Mouse (Mus musculus) spleen, adult 2 months (tissue): Measurements from ENCODE around the gene Gdpd5. TPM values are rescaled to one million over a fixed set of nuclear protein-coding genes. Genes with fewer than 3 reads are reported as not detected.
"Not testable (repeated sequence)": the region's sequence is repeated elsewhere in the genome, so short reads cannot be mapped to it uniquely, and the experiment has no call there.

Source experiments
- DNase-seq, 2 experiments: peaks; one replicate each; pipeline versions ENCODE4 v3.0.0 to v3.0.0-alpha.2; 2012 to 2021; ENCODE audit warnings: low spot score in 2 of 2, low read depth in 1 of 2
- H3K27ac ChIP-seq: fragments of 200-500 bp; 2 replicates; pipeline ENCODE4 v1.5.1; 2012; ENCODE audit warnings: low read length, inconsistent platforms; ENCODE audit not compliant: insufficient read depth
- H3K27me3 ChIP-seq: fragments of 200-500 bp; 2 replicates; pipeline ENCODE4 v1.6.1; 2012; ENCODE audit warnings: mild to moderate bottlenecking, moderate library complexity, low read length, inconsistent platforms; ENCODE audit not compliant: control insufficient read depth, insufficient read depth
- H3K36me3 ChIP-seq: fragments of 200-500 bp; 2 replicates; pipeline ENCODE4 v1.6.1; 2012; ENCODE audit warnings: mild to moderate bottlenecking, low read length, inconsistent platforms; ENCODE audit not compliant: control insufficient read depth, insufficient read depth
- H3K4me1 ChIP-seq: fragments of 200-500 bp; 2 replicates; pipeline ENCODE4 v1.6.1; 2011; ENCODE audit warnings: inconsistent platforms; ENCODE audit not compliant: control insufficient read depth, insufficient read depth, insufficient read length
- H3K4me3 ChIP-seq: fragments of 200-500 bp; 2 replicates; pipeline ENCODE4 v1.5.1; 2011; ENCODE audit warnings: mild to moderate bottlenecking, inconsistent platforms; ENCODE audit not compliant: insufficient read depth, insufficient read length; ENCODE audit errors: extremely low read depth
- CTCF ChIP-seq: fragments of 200-500 bp; IDR thresholded peaks from 2 replicates; pipeline ENCODE4 v1.5.1; 2011; ENCODE audit warnings: mild to moderate bottlenecking, inconsistent platforms; ENCODE audit not compliant: insufficient read depth, insufficient read length, insufficient replicate concordance; ENCODE audit errors: extremely low read depth
- POLR2A ChIP-seq: fragments of 200-500 bp; IDR thresholded peaks from 2 replicates; pipeline ENCODE4 v1.6.1; 2011; ENCODE audit warnings: low read depth, low read length, inconsistent platforms
- WGBS: fragments of 180-500 bp; shearing (Covaris S2); methylation state at CpG from one replicate; pipeline ENCODE4 v1.1.7; 2018; 5-methylcytosine and 5-hydroxymethylcytosine counted together
- polyA plus RNA-seq: library from polyadenylated mRNA; depleted of rRNA; stranded (reverse); fragments of >200 nt; gene quantifications from 2 replicates; pipeline ENCODE4 v1.2.3, GENCODE M21; 2012; rRNA removed

Gdpd5 gene
- polyA plus RNA-seq, 1 experiment: 12.0 TPM

- Histone ChIP-seq H3K27ac (peak overlapping the region; percentile 27; the same call in 1 of the 2 replicates), H3K27me3 (no peaks in the 10 kb centered on the region), H3K36me3 (no peaks in the 10 kb centered on the region), H3K4me1 (no peaks in the 10 kb centered on the region), H3K4me3 (no peak overlapping the region)
- no peak for TF ChIP-seq CTCF
- TF ChIP-seq POLR2A: no peak
- WGBS: 72% methylated on average over 5 of the region's 5 CpGs
- DNase-seq: no peak
Observed at GRCm38 (mm10) chr7:99500655-99501054, 119.4 kb downstream of the Gdpd5 start.

GRCm38 (mm10) chr7:99501148-99501547 lies 119.9 kb downstream of the Gdpd5 start:
- 75% methylated on average over 1 of the region's 1 CpGs for WGBS
- no peak overlapping the region for H3K4me3 ChIP-seq
- no peaks in the 10 kb centered on the region for H3K36me3 ChIP-seq
- no peaks in the 10 kb centered on the region for H3K4me1 ChIP-seq
- DNase-seq: no peak
- no peak overlapping the region for H3K27ac ChIP-seq
- H3K27me3 ChIP-seq: no peaks in the 10 kb centered on the region
- TF ChIP-seq CTCF: no peak
- no peak for TF ChIP-seq POLR2A

- Histone ChIP-seq H3K27me3 (no peaks in the 10 kb centered on the region), H3K36me3 (no peaks in the 10 kb centered on the region), H3K4me3 (no peak overlapping the region), H3K4me1 (no peaks in the 10 kb centered on the region), H3K27ac (no peak overlapping the region)
- no peak for TF ChIP-seq POLR2A
- TF ChIP-seq CTCF: no peak
- no peak for DNase-seq
Observed at GRCm38 (mm10) chr7:99504556-99504955, 123.3 kb downstream of the Gdpd5 start.

- not testable (repeated sequence) for H3K27me3 ChIP-seq, H3K4me3 ChIP-seq, DNase-seq, H3K27ac ChIP-seq, H3K36me3 ChIP-seq, H3K4me1 ChIP-seq
- 11% methylated on average over 2 of the region's 2 CpGs for WGBS
Observed at GRCm38 (mm10) chr7:99508187-99508586, 127.0 kb downstream of the Gdpd5 start.

GRCm38 (mm10) chr7:99510087-99510501 lies 128.9 kb downstream of the Gdpd5 start:
- DNase-seq: no peak
- Histone ChIP-seq H3K36me3 (no peaks in the 10 kb centered on the region), H3K4me3 (no peak overlapping the region), H3K27me3 (no peaks in the 10 kb centered on the region), H3K27ac (no peak overlapping the region), H3K4me1 (no peaks in the 10 kb centered on the region)
- no peak for TF ChIP-seq CTCF
- TF ChIP-seq POLR2A: no peak
- 42% methylated on average over 8 of the region's 8 CpGs for WGBS

Other genes with a start within 250 kb of the Gdpd5 start
- 45.9 and 112 TPM in 2 replicates for gene Uvrag, start 240.3 kb upstream of the Gdpd5 start, polyA plus RNA-seq
- 12.0 and 12.8 TPM in 2 replicates for gene Dgat2, start 198.7 kb upstream of the Gdpd5 start, polyA plus RNA-seq
- 0.21 and 0.47 TPM in 2 replicates for gene Mogat2, start 142.8 kb upstream of the Gdpd5 start, polyA plus RNA-seq
- gene Map6, start 114.0 kb upstream of the Gdpd5 start, polyA plus RNA-seq: 0.39 and 0.65 TPM in 2 replicates
- 69.3 and 84.2 TPM in 2 replicates for gene Serpinh1, start 28.2 kb upstream of the Gdpd5 start, polyA plus RNA-seq
- 1.3 and 2.6 TPM in 2 replicates for gene Klhl35, start 84.6 kb downstream of the Gdpd5 start, polyA plus RNA-seq
- gene Rps3, start 102.3 kb downstream of the Gdpd5 start, polyA plus RNA-seq: 324 and 363 TPM in 2 replicates
- 64.6 and 66.0 TPM in 2 replicates for gene Arrb1, start 154.1 kb downstream of the Gdpd5 start, polyA plus RNA-seq
- 5.5 and 9.1 TPM in 2 replicates for gene Tpbgl, start 245.7 kb downstream of the Gdpd5 start, polyA plus RNA-seq